Mouse (Mus musculus) induced T-regulatory cell, adult 2 months (primary cell): ENCODE data around the gene Lmo4.

Experiments
- DNase-seq: peaks from one replicate; pipeline ENCODE4 v3.0.0-alpha.2; 2012; ENCODE audit warnings: low read depth

Gene Lmo4

DNA sequence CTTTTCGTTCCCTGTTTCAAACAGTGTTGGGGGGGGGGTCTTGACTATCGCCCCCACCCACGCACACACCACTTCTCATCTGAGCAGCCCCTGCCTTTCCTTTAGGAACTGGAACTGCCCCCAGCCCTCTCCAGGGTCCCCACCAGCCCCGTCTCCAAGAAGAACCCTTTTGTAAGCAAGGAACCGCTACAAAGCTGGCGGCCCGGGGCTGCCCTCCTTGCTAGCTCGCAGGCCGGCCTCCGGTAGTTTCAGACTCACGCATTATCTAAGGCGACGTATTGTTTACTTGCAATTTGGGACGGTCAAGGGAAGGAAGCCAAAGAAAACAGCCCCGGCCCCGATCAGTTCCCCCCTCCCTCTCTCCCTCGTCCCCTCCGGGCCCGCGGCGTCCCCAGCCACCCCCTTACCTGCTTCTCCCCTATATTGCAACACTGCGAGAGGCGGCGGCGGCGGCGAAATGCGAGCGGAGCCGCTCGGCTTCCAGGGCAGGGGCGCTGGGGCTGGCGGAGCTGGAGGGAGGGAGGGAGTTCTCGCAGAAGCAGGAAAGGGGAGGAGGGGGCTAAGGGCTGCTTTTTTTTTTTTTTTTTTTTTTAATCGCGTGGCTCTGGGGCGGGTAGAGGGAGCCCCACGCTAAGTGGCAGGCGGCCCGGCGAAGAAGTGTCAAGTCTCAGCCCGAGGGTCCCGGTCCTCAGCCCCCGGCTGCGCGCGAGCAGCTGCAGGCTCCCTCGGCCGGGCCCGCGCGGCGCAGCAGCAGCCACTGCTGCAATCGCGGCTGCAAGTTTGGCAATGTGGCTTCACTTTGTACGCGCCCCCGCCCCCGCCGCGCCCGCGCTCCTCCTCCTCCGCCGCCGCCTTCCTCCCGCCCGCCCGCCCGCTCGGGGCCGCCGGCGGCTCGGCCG, at the start of gene Lmo4:
TSS of gene Lmo4 (minus strand) at position 808 of the 899 bp plus-strand sequence.
- DNase-seq: peak; percentile 80

- DNase-seq: no peak
These were observed 49.3 kb upstream of the Lmo4 start for GRCm38 (mm10) chr3:144254281-144254680.

DNA sequence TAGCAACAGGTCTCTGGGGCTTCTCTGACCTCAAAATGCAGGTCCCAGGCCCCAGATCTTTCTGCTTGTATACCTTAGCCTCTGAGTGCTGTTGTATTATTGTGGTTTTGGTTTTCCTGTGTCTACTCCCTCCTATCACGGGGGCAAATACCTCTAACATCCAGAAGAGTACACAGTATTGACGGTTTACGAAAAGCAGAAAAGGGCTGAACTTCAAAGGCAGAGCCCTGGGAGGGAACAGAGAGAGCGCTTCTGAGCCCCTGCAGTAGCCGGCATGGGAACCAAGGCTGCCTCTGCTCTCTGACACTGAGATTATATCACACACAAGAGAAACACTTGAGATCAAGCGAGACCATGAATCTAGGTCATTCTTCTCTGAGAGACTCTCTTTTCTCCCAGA, 48.0 kb upstream of the Lmo4 start:
- no peak for DNase-seq

- DNase-seq: no peak
These were observed 47.1 kb upstream of the Lmo4 start for GRCm38 (mm10) chr3:144252109-144252508.

DNA sequence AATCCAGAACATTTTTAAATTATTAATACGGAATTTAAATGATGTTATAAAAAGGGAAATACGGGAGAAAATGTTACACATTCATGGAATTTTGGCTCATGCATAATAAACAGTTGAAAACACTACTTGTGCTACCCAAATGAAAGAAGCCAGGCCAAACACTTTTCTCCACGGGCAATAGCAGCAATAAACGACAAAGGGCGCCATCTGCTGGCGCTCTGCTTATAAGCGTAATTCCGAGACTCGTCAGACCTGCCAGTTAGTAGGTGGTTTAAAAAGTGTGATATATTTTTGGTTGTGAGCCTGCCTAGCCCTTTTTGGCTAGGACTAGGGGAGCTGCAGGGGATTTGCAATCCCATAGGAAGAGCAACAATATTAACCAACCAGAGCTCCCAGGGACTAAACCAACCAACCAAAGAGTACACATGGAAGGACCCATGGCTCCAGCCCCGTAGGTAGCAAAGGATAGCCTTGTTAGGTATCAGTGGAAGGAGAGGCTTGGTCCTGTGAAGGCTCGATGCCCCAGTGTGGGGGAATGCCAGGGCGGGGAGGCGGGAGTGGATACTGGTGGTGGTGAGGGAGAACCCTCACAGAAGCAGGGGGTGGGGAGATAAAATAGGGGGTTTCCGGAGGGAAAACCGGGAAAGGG, 37.1 kb upstream of the Lmo4 start:
- DNase-seq: peak; percentile 80

GRCm38 (mm10) chr3:144241161-144241560, 36.1 kb upstream of the Lmo4 start:
- DNase-seq: no peak

GRCm38 (mm10) chr3:144238482-144238881, 33.5 kb upstream of the Lmo4 start:
- no peak for DNase-seq

DNA sequence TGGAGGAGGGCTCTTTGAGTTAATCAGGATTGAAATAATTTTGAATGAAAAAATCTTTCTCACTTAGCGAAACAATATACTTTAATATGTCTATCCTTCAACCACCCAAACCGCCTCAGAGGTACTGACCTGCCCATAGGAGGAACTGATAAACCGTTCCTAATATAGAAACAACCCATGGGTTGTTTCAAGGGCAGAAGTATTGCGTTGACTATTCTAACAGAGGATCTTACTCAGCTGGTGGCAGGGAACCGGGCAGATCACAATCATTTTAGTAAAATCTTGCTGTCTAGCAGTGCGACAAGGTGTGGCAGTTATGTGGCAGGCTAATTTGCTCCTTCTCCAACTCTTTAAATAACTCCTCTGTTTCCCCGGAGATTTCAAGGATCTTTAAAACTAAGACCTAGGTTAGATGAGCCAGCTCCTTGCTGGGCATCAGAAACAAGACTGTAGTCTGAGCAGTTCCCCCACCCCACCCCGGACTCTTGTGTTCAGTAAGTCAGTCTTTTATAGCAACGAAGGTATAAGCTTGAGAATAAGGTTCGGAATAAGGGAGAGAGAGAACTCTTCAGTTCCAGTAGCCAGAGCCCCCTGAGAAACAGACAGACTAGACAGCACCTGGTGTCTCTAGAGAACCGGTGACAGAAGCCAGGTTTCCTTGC, 27.5 kb upstream of the Lmo4 start:
- DNase-seq: no peak

GRCm38 (mm10) chr3:144231931-144232330, 26.9 kb upstream of the Lmo4 start:
- DNase-seq: peak; percentile 60

DNA sequence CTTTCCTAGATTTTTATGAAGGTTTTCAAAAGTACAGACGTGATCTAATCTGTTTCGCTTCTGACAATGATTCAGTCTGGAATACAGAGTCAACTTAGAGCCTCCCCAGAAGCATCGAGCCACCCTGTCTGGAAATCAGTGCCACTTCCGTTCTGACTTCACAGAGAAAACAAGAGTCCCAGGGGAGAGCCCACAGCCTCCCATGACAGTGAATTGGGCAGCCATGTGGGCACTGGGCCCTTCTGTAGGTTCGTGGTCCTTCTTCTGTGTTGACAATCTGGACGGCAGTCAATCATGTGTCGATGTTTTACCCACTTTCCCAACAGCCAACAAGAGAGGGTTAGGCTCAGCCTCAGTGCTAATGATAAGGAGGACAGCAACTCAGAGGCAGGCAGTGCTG, 26.4 kb upstream of the Lmo4 start:
- no peak for DNase-seq

DNA sequence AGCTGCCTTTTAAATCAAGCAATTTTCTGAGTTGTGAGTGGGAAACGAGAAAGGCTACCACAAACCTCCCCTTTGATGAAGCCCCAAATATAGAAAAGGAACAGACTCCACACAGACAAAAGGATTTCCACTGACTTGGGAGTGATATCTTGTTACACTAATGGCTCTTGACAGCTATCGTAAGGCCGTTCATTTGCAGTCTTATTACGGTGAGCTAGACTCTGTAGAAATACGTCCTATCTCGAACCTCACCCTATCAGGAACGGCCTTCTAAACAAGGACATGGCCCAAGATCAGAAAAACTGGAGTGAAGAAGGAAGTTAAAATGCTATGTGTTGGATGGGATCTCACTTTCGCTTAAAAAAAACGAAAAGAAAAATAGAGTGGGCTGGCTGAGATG, 25.0 kb upstream of the Lmo4 start:
- no peak for DNase-seq

- no peak for DNase-seq
These were observed 24.3 kb upstream of the Lmo4 start for GRCm38 (mm10) chr3:144229312-144229711.

GRCm38 (mm10) chr3:144225456-144226240, 20.6 kb upstream of the Lmo4 start:
- no peak for DNase-seq

DNA sequence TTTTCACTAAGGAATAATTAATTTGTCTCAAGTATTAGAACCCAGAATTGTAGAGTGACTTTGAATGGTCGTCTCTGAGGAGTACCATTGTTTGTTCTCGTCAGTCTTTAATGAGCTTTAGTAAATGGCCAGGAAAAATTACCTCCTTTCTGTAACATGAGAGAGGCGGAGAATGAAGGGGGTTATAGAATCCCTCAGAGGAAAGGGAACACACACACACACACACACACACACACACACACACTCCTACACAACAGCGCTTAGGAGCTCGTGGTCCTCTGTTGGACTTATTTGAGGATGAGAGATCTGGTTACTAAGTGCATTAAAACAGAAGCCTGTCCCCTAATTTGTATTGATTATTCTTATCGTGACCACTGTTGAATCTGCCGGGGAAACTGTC, 19.6 kb upstream of the Lmo4 start:
- no peak for DNase-seq

DNA sequence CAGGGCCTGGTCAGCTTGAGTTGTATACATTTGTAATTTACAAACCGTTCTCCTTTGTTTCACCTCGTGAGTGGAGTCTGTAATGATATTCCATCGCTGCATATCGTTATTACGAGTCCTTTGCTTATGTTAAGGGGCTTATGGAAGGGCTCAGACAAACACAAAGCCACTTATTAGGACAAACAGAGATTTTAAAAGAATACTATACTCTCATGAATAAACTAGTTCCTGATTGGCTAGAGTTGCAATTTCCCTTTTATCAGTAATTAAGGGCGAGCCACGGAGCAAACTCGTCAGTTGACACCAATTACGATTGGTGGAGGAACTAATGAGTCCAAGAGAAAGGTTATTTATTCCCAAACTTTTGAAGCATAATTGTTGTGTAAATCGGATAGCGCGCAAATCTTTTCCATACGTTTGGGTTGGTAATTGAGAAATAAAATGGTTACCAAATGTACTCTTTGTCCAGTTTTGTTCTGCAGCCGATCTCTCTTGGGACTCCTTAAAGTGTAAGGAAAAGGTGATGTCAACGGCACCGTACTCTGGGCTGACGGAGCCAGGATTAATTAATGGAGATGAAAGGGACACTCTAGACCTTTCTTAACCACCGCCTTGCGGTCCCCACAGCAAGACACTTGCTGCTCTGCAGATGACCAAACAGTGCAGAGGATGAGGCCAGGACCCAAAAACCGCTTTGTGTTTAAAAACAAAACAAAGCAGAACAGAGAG, 18.5 kb upstream of the Lmo4 start:
- DNase-seq: no peak

- DNase-seq: no peak
These were observed 17.4 kb upstream of the Lmo4 start for GRCm38 (mm10) chr3:144222381-144222780.

- DNase-seq: peak; percentile 83
These were observed 2.5 kb upstream of the Lmo4 start for GRCm38 (mm10) chr3:144207498-144207897.

- DNase-seq: no peak
These were observed 1.9 kb upstream of the Lmo4 start for GRCm38 (mm10) chr3:144206942-144207341.

DNA sequence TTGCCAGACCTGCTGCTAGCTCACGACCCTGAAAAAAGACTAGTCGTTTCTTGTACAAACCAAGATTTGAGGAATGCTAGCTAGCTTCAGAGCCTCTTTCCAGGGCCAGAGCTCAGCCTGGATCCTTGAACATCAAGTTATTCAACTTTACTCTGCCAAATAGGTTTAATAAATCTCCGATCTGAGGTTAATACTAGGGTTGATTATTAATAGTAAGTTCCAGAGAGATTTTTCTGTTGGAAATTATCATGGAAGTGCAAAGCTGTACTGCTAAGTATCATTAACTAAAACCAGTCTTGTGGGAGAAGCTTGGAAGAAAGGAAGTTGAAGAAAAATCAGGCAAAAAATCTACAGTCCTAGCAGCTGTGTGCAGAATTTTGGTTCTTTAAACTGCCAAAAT, 1.2 kb upstream of the Lmo4 start:
- no peak for DNase-seq

DNA sequence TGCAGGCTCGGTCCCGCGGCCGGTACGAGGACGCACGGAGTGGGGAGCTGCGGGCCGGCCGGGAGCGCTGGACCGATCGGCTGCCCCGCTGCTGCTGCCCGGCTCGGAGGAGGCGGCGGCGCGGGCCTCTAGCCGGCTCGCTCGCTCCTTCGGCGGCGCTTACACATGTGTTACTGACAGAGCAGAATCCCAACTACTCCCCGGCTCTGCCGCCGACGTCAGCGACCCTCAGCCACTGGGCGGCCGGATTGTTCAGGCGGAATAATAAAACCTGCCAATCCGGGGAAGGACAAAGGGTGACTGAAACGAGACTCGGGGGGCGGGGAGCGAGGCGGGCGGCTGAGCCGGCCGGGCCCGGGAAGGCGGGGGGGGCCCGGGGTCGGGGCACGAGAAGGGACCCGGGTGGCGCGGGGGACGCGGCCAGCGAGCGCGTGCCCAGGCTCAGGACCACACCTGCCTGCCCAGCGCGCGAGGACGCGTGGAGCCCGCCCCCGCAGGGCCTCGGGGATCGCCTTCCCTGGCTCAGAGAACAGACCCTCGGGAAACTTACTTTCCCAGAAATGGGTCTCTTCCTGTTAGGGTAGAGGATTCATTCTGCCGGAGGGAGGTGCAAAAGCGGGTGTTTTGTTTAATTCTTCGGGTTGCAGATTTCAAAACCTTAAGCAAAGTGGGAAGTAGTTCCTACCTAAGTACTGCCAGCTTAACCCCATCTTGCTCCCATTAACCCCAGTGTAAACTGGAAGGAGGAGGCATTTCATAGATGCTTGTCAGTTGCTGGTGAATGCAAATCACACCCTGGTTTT, 532 bp upstream of the Lmo4 start:
- peak; percentile 80 for DNase-seq

- peak; percentile 38 for DNase-seq
These were observed 1.0 kb downstream of the Lmo4 start for GRCm38 (mm10) chr3:144203988-144204412.
